ENCODE assay signal across 8 mouse cellular contexts in the genomic region with DNA sequence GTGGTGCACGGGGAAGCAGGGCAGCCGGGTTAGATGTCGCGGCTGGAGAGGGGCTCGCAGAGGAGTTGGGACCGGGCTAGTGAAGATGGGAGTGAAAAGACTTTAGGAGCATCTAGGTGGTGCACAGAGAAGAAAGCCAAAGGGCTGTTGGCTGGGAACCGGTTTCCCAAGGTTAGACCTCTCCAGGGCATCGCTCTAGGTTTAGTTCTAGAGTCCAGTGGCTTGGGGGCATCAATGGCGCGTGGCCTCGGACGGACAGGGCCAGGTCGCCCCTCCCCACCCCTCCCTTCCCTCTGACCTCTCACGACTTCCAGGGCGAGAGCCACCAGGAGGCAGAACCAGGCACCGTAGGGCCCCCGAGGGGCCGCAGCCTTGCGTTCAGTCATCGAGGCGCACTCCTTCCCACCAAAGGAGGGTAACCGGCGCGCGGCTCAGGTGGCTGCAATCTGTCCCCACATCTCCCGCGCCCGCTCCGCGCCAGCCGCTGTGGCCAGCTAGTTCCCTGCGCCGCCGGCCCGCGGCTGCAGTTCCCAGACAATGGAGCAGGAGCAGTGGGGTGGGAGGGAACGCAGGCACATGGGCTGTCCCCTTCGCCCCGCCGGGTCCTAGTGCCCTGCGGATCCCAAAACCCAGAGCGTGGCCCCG. TPM values are rescaled to one million over a fixed set of nuclear protein-coding genes. Genes with fewer than 3 reads are reported as not detected.
A peak's percentile ranks its signal among the peaks of the same experiment; 100 is the strongest.
DNase-seq lines count a peak whose midpoint lies in the region; ATAC-seq and TF ChIP-seq lines count a peak whose summit lies in the region.

No protein-coding gene starts in this region.

- H3K9ac ChIP-seq in heart, embryonic 12.5 days: peak overlapping the region; percentile 86
- H3K9ac ChIP-seq in kidney, embryonic 15.5 days: peak overlapping the region; percentile 87
- H3K9ac ChIP-seq in limb, embryonic 14.5 days (ENCODE audit: low read depth, low read length, severe bottlenecking): peak overlapping the region; percentile 94
- peak overlapping the region; percentile 97 for H3K9ac ChIP-seq in midbrain, embryonic 16.5 days (ENCODE audit: low read depth, low read length)

- no peak overlapping the region for H3K27ac ChIP-seq in spleen, adult 2 months (ENCODE audit: insufficient read depth, low read length)
- H3K27ac ChIP-seq in embryonic fibroblast, embryonic 13.5 days (ENCODE audit: insufficient read depth, low read length): no peak overlapping the region
- H3K27ac ChIP-seq in heart, embryonic 12.5 days (ENCODE audit: poor library complexity, severe bottlenecking): peak overlapping the region; percentile 60
- peak overlapping the region; percentile 93 for H3K27ac ChIP-seq in kidney, embryonic 15.5 days
- peak overlapping the region; percentile 85 for H3K27ac ChIP-seq in limb, embryonic 14.5 days (replicated peaks; ENCODE audit: low read depth, low read length)
- peak overlapping the region; percentile 95 for H3K27ac ChIP-seq in midbrain, embryonic 16.5 days (ENCODE audit: low read length)

- TF ChIP-seq POLR2A in spleen, adult 2 months (IDR thresholded peaks at IDR 0.05; ENCODE audit: low read depth, low read length): no peak
- TF ChIP-seq POLR2A in embryonic fibroblast, embryonic 13.5 days (IDR thresholded peaks at IDR 0.05; ENCODE audit: low read depth, low read length): peak; percentile 95
- peak; percentile 96; the same call in 1 of the 2 replicates for TF ChIP-seq POLR2A in limb, embryonic 14.5 days (IDR thresholded peaks at IDR 0.05; ENCODE audit: borderline replicate concordance, extremely low read depth, insufficient read depth, insufficient read length)

- peaks cover 3% of the 10 kb centered on the region for H3K27me3 ChIP-seq in spleen, adult 2 months (ENCODE audit: control insufficient read depth, insufficient read depth, low read length)
- H3K27me3 ChIP-seq in heart, embryonic 12.5 days (replicated peaks): no peaks in the 10 kb centered on the region
- no peaks in the 10 kb centered on the region for H3K27me3 ChIP-seq in kidney, embryonic 15.5 days
- H3K27me3 ChIP-seq in limb, embryonic 14.5 days (ENCODE audit: control insufficient read depth, insufficient read depth, low read length): no peaks in the 10 kb centered on the region
- no peaks in the 10 kb centered on the region for H3K27me3 ChIP-seq in midbrain, embryonic 16.5 days (ENCODE audit: control insufficient read depth, insufficient read depth, low read depth, low read length)

- ATAC-seq in heart, embryonic 12.5 days (ENCODE audit: insufficient number of reproducible peaks, low FRiP score): peak; percentile 84
- ATAC-seq in kidney, embryonic 15.5 days (replicated peaks; ENCODE audit: low FRiP score): peak; percentile 95
- peak; percentile 91 for ATAC-seq in limb, embryonic 14.5 days (ENCODE audit: low FRiP score, low read depth)
- peak; percentile 96 for ATAC-seq in midbrain, embryonic 16.5 days

- under 1% methylated on average over 43 of the region's 43 CpGs for WGBS in spleen, adult 2 months
- under 1% methylated on average over 43 of the region's 43 CpGs for WGBS in heart, embryonic 12.5 days
- under 1% methylated on average over 41 of the region's 43 CpGs for WGBS in kidney, embryonic 15.5 days
- 2% methylated on average over 40 of the region's 43 CpGs for WGBS in limb, embryonic 14.5 days
- WGBS in midbrain, embryonic 16.5 days: 0% methylated on average over 29 of the region's 43 CpGs

- H3K4me2 ChIP-seq in heart, embryonic 12.5 days: peak overlapping the region; percentile 86
- H3K4me2 ChIP-seq in kidney, embryonic 15.5 days: peak overlapping the region; percentile 77
- peak overlapping the region; percentile 84 for H3K4me2 ChIP-seq in limb, embryonic 14.5 days (replicated peaks; ENCODE audit: low read depth, low read length, severe bottlenecking)
- H3K4me2 ChIP-seq in midbrain, embryonic 16.5 days (ENCODE audit: low read length): peak overlapping the region; percentile 83

- H3K4me3 ChIP-seq in spleen, adult 2 months (ENCODE audit: extremely low read depth, insufficient read depth, insufficient read length): peak overlapping the region; percentile 50; the same call in 1 of the 2 replicates
- H3K4me3 ChIP-seq in embryonic fibroblast, embryonic 13.5 days (ENCODE audit: insufficient read depth, low read length): peak overlapping the region; percentile 82
- H3K4me3 ChIP-seq in heart, embryonic 12.5 days: peak overlapping the region; percentile 85
- H3K4me3 ChIP-seq in kidney, embryonic 15.5 days (replicated peaks): peak overlapping the region; percentile 92
- H3K4me3 ChIP-seq in limb, embryonic 14.5 days (replicated peaks; ENCODE audit: low read length): peak overlapping the region; percentile 89
- H3K4me3 ChIP-seq in midbrain, embryonic 16.5 days (ENCODE audit: low read depth, low read length): peak overlapping the region; percentile 91

- H3K36me3 ChIP-seq in spleen, adult 2 months (ENCODE audit: control insufficient read depth, insufficient read depth, low read length): peaks cover 22% of the 10 kb centered on the region
- peaks cover 66% of the 10 kb centered on the region for H3K36me3 ChIP-seq in heart, embryonic 12.5 days
- H3K36me3 ChIP-seq in kidney, embryonic 15.5 days: peaks cover 62% of the 10 kb centered on the region
- H3K36me3 ChIP-seq in limb, embryonic 14.5 days (ENCODE audit: control insufficient read depth, insufficient read depth, low read length): peaks cover 60% of the 10 kb centered on the region
- peaks cover 41% of the 10 kb centered on the region for H3K36me3 ChIP-seq in midbrain, embryonic 16.5 days (ENCODE audit: control insufficient read depth, insufficient read depth, low read length)

- no peak for DNase-seq in spleen, adult 2 months (ENCODE audit: low read depth in 1 of 2, low spot score in 2 of 2)
- DNase-seq in spleen, postnatal 14 days (ENCODE audit: low spot score in 2 of 2): no peak
- peak; percentile 78 for DNase-seq in limb, embryonic 14.5 days (ENCODE audit: low spot score)
- DNase-seq in telencephalon, adult 2 months (ENCODE audit: low read depth, low spot score): peak; percentile 79

- no peak for TF ChIP-seq CTCF in spleen, adult 2 months (IDR thresholded peaks at IDR 0.05; ENCODE audit: extremely low read depth, insufficient read depth, insufficient read length, insufficient replicate concordance)
- no peak for TF ChIP-seq CTCF in embryonic fibroblast, embryonic 13.5 days (IDR thresholded peaks at IDR 0.05; ENCODE audit: borderline replicate concordance, insufficient read depth, low read length)

- H3K4me1 ChIP-seq in spleen, adult 2 months (ENCODE audit: control insufficient read depth, insufficient read depth, insufficient read length): peaks cover 7% of the 10 kb centered on the region
- H3K4me1 ChIP-seq in embryonic fibroblast, embryonic 13.5 days (ENCODE audit: control insufficient read depth, insufficient read depth, low read length): peaks cover 5% of the 10 kb centered on the region; the same call in 1 of the 2 replicates
- peaks cover 23% of the 10 kb centered on the region for H3K4me1 ChIP-seq in heart, embryonic 12.5 days (replicated peaks)
- H3K4me1 ChIP-seq in kidney, embryonic 15.5 days: peaks cover 32% of the 10 kb centered on the region
- H3K4me1 ChIP-seq in limb, embryonic 14.5 days (ENCODE audit: control insufficient read depth, insufficient read depth, low read length): peaks cover 24% of the 10 kb centered on the region
- H3K4me1 ChIP-seq in midbrain, embryonic 16.5 days (ENCODE audit: control insufficient read depth, insufficient read depth, low read length): peaks cover 29% of the 10 kb centered on the region

- H3K9me3 ChIP-seq in heart, embryonic 12.5 days (replicated peaks): no peaks in the 10 kb centered on the region
- H3K9me3 ChIP-seq in kidney, embryonic 15.5 days (replicated peaks): no peaks in the 10 kb centered on the region
- H3K9me3 ChIP-seq in limb, embryonic 14.5 days (ENCODE audit: control insufficient read depth, low read length): no peaks in the 10 kb centered on the region
- H3K9me3 ChIP-seq in midbrain, embryonic 16.5 days (replicated peaks; ENCODE audit: control insufficient read depth, low read length, poor library complexity, severe bottlenecking): no peaks in the 10 kb centered on the region

RNA-seq across cellular contexts. Expression of gene Tmem132a, which starts 0.4 kb away (rescaled TPM):
- 4.9 TPM in 2 replicates for polyA plus RNA-seq in spleen, adult 2 months (2012; rRNA removed)
- polyA plus RNA-seq in embryonic fibroblast, embryonic 13.5 days (2011; ENCODE audit: insufficient read length, low read depth, missing spikeins): 29.6 and 37.5 TPM in 2 replicates
- 61.5 and 62.2 TPM in 2 replicates for polyA plus RNA-seq in heart, embryonic 12.5 days (2016; fragmentation: Nextera tagmentation; extraction: Ambion mirVana)
- 77.5 and 89.7 TPM in 2 replicates for polyA plus RNA-seq in kidney, embryonic 15.5 days (2015; fragmentation: Nextera tagmentation; extraction: Ambion mirVana)
- polyA plus RNA-seq in limb, embryonic 14.5 days (2012; rRNA removed): 150 and 211 TPM in 2 replicates
- polyA plus RNA-seq in limb, embryonic 14.5 days (2014; fragmentation: Nextera tagmentation; extraction: Ambion mirVana): 67.8 and 76.2 TPM in 2 replicates
- polyA plus RNA-seq in midbrain, embryonic 16.5 days (2015; fragmentation: Nextera tagmentation; extraction: Ambion mirVana): 242 and 267 TPM in 2 replicates

RNA-seq across cellular contexts. Expression of gene Tmem109, which starts 12.4 kb away (rescaled TPM):
- 45.8 and 47.9 TPM in 2 replicates for polyA plus RNA-seq in spleen, adult 2 months (2012; rRNA removed)
- polyA plus RNA-seq in embryonic fibroblast, embryonic 13.5 days (2011; ENCODE audit: insufficient read length, low read depth, missing spikeins): 50.6 and 59.9 TPM in 2 replicates
- 67.4 and 70.9 TPM in 2 replicates for polyA plus RNA-seq in heart, embryonic 12.5 days (2016; fragmentation: Nextera tagmentation; extraction: Ambion mirVana)
- 93.6 and 105 TPM in 2 replicates for polyA plus RNA-seq in kidney, embryonic 15.5 days (2015; fragmentation: Nextera tagmentation; extraction: Ambion mirVana)
- polyA plus RNA-seq in limb, embryonic 14.5 days (2012; rRNA removed): 106 and 124 TPM in 2 replicates
- 126 and 128 TPM in 2 replicates for polyA plus RNA-seq in limb, embryonic 14.5 days (2014; fragmentation: Nextera tagmentation; extraction: Ambion mirVana)
- 47.0 TPM in 2 replicates for polyA plus RNA-seq in midbrain, embryonic 16.5 days (2015; fragmentation: Nextera tagmentation; extraction: Ambion mirVana)

RNA-seq across cellular contexts. Expression of gene Prpf19, which starts 25.7 kb away (rescaled TPM):
- polyA plus RNA-seq in spleen, adult 2 months (2012; rRNA removed): 146 and 181 TPM in 2 replicates
- 115 TPM in 2 replicates for polyA plus RNA-seq in embryonic fibroblast, embryonic 13.5 days (2011; ENCODE audit: insufficient read length, low read depth, missing spikeins)
- polyA plus RNA-seq in heart, embryonic 12.5 days (2016; fragmentation: Nextera tagmentation; extraction: Ambion mirVana): 24.9 and 26.2 TPM in 2 replicates
- 48.1 and 49.4 TPM in 2 replicates for polyA plus RNA-seq in kidney, embryonic 15.5 days (2015; fragmentation: Nextera tagmentation; extraction: Ambion mirVana)
- 360 and 433 TPM in 2 replicates for polyA plus RNA-seq in limb, embryonic 14.5 days (2012; rRNA removed)
- polyA plus RNA-seq in limb, embryonic 14.5 days (2014; fragmentation: Nextera tagmentation; extraction: Ambion mirVana): 39.7 and 43.6 TPM in 2 replicates
- 38.9 and 40.1 TPM in 2 replicates for polyA plus RNA-seq in midbrain, embryonic 16.5 days (2015; fragmentation: Nextera tagmentation; extraction: Ambion mirVana)

RNA-seq across cellular contexts. Expression of gene Slc15a3, which starts 29.8 kb away (rescaled TPM):
- 39.7 and 45.4 TPM in 2 replicates for polyA plus RNA-seq in spleen, adult 2 months (2012; rRNA removed)
- 0.53 and 2.1 TPM in 2 replicates for polyA plus RNA-seq in embryonic fibroblast, embryonic 13.5 days (2011; ENCODE audit: insufficient read length, low read depth, missing spikeins)
- polyA plus RNA-seq in heart, embryonic 12.5 days (2016; fragmentation: Nextera tagmentation; extraction: Ambion mirVana): 0.23 and 0.41 TPM in 2 replicates
- 0.31 and 0.39 TPM in 2 replicates for polyA plus RNA-seq in kidney, embryonic 15.5 days (2015; fragmentation: Nextera tagmentation; extraction: Ambion mirVana)
- polyA plus RNA-seq in limb, embryonic 14.5 days (2012; rRNA removed): 1.7 and 1.9 TPM in 2 replicates
- 1.1 and 2.1 TPM in 2 replicates for polyA plus RNA-seq in limb, embryonic 14.5 days (2014; fragmentation: Nextera tagmentation; extraction: Ambion mirVana)
- polyA plus RNA-seq in midbrain, embryonic 16.5 days (2015; fragmentation: Nextera tagmentation; extraction: Ambion mirVana): 0.27 and 0.30 TPM in 2 replicates

RNA-seq across cellular contexts. Expression of gene Cd6, which starts 39.5 kb away (rescaled TPM):
- 41.0 and 47.0 TPM in 2 replicates for polyA plus RNA-seq in spleen, adult 2 months (2012; rRNA removed)
- not detected in 2 replicates for polyA plus RNA-seq in embryonic fibroblast, embryonic 13.5 days (2011; ENCODE audit: insufficient read length, low read depth, missing spikeins)
- not detected in 2 replicates for polyA plus RNA-seq in heart, embryonic 12.5 days (2016; fragmentation: Nextera tagmentation; extraction: Ambion mirVana)
- polyA plus RNA-seq in kidney, embryonic 15.5 days (2015; fragmentation: Nextera tagmentation; extraction: Ambion mirVana): 0.26 TPM in 1 of 2 replicates, not detected in the other
- 0.04 and 0.10 TPM in 2 replicates for polyA plus RNA-seq in limb, embryonic 14.5 days (2012; rRNA removed)
- polyA plus RNA-seq in limb, embryonic 14.5 days (2014; fragmentation: Nextera tagmentation; extraction: Ambion mirVana): 0.29 TPM in 1 of 2 replicates, not detected in the other
- polyA plus RNA-seq in midbrain, embryonic 16.5 days (2015; fragmentation: Nextera tagmentation; extraction: Ambion mirVana): 0.06 TPM in 1 of 2 replicates, not detected in the other

Comparison
In these comparisons a context has a peak if more than half of its experiments do, and no peak if none do; other contexts are left out.
1. DNase-seq: peak in limb, embryonic 14.5 days (single experiment) and telencephalon, adult 2 months (single experiment); none in spleen, adult 2 months (0 of 2) and spleen, postnatal 14 days (0 of 2).
2. H3K27ac ChIP-seq: peak in heart, embryonic 12.5 days (single experiment), kidney, embryonic 15.5 days (single experiment), limb, embryonic 14.5 days (single experiment) and midbrain, embryonic 16.5 days (single experiment); none in spleen, adult 2 months (single experiment) and embryonic fibroblast, embryonic 13.5 days (single experiment).
3. Peak in every context shown above with its lines, with median percentiles within 50 percentile points of each other: H3K4me3 ChIP-seq, ATAC-seq, H3K4me2 ChIP-seq and H3K9ac ChIP-seq.